Mouse (Mus musculus) embryonic facial prominence, embryonic 12.5 days (tissue): ENCODE data around the gene Slamf1. TPM values are rescaled to one million over a fixed set of nuclear protein-coding genes. Genes with fewer than 3 reads are reported as not detected.
"Not testable (repeated sequence)": the region's sequence is repeated elsewhere in the genome, so short reads cannot be mapped to it uniquely, and the experiment has no call there.

Source experiments
- ATAC-seq: fragments of 200-750 bp; cut with Nextera tagmentation; 2 replicates; pipeline ENCODE4 v1.8.0; 2017; ENCODE audit not compliant: insufficient number of reproducible peaks, insufficient read depth, low FRiP score, low TSS enrichment
- H3K27ac ChIP-seq: fragments of 300-500 bp; sonication (generic); 2 replicates; pipeline ENCODE4 v1.5.1; 2016; ENCODE audit warnings: mild to moderate bottlenecking
- H3K27me3 ChIP-seq: fragments of 300-500 bp; sonication (generic); 2 replicates; pipeline ENCODE4 v1.6.1; 2016; ENCODE audit warnings: mild to moderate bottlenecking, moderate library complexity
- H3K36me3 ChIP-seq: fragments of 300-500 bp; sonication (generic); 2 replicates; pipeline ENCODE4 v1.6.1; 2016; ENCODE audit warnings: mild to moderate bottlenecking
- H3K4me1 ChIP-seq: fragments of 300-500 bp; sonication (generic); 2 replicates; pipeline ENCODE4 v1.6.1; 2016
- H3K4me2 ChIP-seq: fragments of 300-500 bp; sonication (generic); replicated peaks from 2 replicates; pipeline ENCODE4 v1.6.1; 2016; ENCODE audit warnings: mild to moderate bottlenecking, moderate library complexity
- H3K4me3 ChIP-seq: fragments of 300-500 bp; sonication (generic); 2 replicates; pipeline ENCODE4 v1.5.1; 2016; ENCODE audit warnings: mild to moderate bottlenecking
- H3K9ac ChIP-seq: fragments of 300-500 bp; sonication (generic); 2 replicates; pipeline ENCODE4 v1.6.1; 2016; ENCODE audit warnings: mild to moderate bottlenecking, moderate library complexity
- H3K9me3 ChIP-seq: fragments of 300-500 bp; sonication (generic); 2 replicates; pipeline ENCODE4 v1.6.1; 2016; ENCODE audit warnings: mild to moderate bottlenecking, moderate library complexity
- WGBS: fragments of 180-500 bp; shearing (Covaris S2); methylation state at CpG from one replicate; pipeline ENCODE4 v1.1.7; 2016; 5-methylcytosine and 5-hydroxymethylcytosine counted together
- polyA plus RNA-seq: library from polyadenylated mRNA; unstranded; fragments of >200 nt; fragmentation: Nextera tagmentation; extraction: Ambion mirVana; gene quantifications from 2 replicates; pipeline ENCODE4 v1.2.1, GENCODE M21; 2016

The Slamf1 gene
- polyA plus RNA-seq, 1 experiment from 2014 or later = 0.37 TPM

DNA sequence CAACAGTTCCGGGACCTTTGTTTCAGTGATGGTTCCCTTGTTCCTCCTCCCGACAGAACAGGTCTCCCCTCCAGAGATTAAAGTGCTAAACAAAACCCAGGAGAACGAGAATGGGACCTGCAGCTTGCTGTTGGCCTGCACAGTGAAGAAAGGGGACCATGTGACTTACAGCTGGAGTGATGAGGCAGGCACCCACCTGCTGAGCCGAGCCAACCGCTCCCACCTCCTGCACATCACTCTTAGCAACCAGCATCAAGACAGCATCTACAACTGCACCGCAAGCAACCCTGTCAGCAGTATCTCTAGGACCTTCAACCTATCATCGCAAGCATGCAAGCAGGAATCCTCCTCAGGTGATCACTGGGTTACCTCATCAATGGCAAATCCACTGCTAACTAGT is 10.1 kb downstream of the Slamf1 start:
- H3K36me3 ChIP-seq = no peaks in the 10 kb centered on the region
- no peak overlapping the region for H3K27ac ChIP-seq
- 82% methylated on average over 7 of the region's 7 CpGs for WGBS
- no peaks in the 10 kb centered on the region for H3K4me1 ChIP-seq
- no peak overlapping the region for H3K9ac ChIP-seq
- no peaks in the 10 kb centered on the region for H3K27me3 ChIP-seq
- H3K4me3 ChIP-seq = no peak overlapping the region
- H3K9me3 ChIP-seq = no peaks in the 10 kb centered on the region
- H3K4me2 ChIP-seq = no peak overlapping the region
- no peak for ATAC-seq

DNA sequence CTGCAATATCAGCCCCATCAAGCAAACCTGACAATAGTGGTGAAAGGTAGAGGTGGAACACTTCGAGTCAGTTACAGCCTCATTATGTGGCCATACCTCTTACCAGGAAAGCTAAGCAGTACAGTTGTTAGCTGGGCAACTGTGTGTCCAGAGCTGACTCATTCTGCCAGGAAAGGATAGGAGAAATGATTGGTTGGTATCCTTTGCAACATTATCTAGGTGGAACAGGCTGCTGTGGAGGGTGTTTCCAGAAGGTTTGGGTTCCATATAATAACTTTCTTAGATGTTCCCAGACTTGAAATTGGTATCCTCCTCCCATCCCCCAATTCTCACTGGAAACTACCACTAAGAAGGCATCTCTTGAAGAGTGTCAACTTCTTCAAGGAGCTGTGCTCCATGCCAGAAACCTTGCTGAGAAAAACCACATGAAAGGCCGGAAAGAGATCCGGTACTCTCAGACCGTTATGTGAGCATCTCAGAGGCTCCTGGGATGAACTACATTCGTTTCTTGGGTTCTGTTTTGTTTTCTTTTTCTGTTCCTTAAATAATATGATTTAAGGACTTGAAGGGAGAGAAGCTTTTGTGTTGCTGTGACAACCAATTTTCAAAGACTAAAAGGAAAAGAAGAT is 15.5 kb downstream of the Slamf1 start:
- Histone ChIP-seq H3K9me3 (no peaks in the 10 kb centered on the region), H3K9ac (no peak overlapping the region), H3K4me2 (no peak overlapping the region), H3K4me3 (no peak overlapping the region), H3K36me3 (no peaks in the 10 kb centered on the region), H3K27me3 (no peaks in the 10 kb centered on the region), H3K4me1 (no peaks in the 10 kb centered on the region), H3K27ac (no peak overlapping the region)
- no peak for ATAC-seq
- WGBS = 85% methylated on average over 5 of the region's 5 CpGs

DNA sequence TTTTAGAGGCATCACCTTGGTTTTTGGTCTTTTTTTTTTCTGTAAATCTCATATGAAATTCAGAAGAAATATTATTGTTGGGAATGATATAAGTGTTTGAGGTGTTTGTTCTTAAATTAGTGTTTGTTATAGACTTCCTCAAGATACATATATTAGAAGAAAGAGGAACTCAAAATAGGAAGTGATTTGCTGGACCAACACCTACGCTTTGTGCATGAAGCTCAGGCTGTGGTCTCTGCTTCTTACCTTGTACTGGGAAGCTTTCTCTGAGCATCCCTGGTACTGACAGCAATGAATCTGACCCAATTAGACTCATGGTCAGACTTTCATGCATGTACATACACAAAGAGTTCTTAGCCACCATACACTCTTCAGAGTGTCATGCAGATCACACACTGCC is 18.9 kb downstream of the Slamf1 start:
- Histone ChIP-seq H3K9ac (no peak overlapping the region), H3K4me2 (no peak overlapping the region), H3K36me3 (no peaks in the 10 kb centered on the region), H3K27me3 (no peaks in the 10 kb centered on the region), H3K4me1 (no peaks in the 10 kb centered on the region), H3K27ac (no peak overlapping the region), H3K9me3 (no peaks in the 10 kb centered on the region), H3K4me3 (no peak overlapping the region)
- no peak for ATAC-seq
- 90% methylated on average over 1 of the region's 1 CpGs for WGBS

DNA sequence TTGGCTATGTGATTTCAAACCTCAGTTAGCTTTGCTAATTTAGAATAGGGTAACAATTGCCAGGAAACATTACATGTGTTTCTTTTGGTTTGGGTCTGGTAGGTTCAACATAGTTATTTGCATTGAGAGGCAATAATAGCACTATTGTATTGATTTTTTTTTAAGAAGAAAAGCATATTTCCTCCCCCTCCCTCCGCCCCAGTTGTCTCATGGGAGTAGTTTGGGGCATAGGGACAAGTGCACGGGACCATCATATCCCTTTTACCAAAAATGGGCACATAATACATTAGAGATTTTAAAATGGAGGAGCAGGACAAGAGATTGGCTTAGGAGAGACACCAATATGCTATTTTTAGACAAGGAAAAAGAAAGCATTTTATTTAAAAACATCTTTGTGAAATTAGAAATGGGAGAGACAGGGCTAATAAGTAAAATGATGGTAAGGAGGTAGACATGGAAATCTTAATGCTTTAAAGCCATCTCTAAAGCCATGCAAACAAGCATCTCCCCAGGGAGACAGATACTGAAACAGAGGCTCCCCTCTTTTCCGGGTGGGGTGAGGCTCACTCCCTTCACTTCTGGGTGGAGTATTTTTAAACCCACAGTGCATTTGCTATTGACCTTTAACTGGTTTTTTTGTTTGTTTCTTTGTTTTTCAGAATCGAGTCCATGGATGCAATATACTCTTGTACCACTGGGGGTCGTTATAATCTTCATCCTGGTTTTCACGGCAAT is 20.5 kb downstream of the Slamf1 start:
- Histone ChIP-seq H3K4me1 (no peaks in the 10 kb centered on the region), H3K27ac (no peak overlapping the region), H3K27me3 (no peaks in the 10 kb centered on the region), H3K9me3 (no peaks in the 10 kb centered on the region), H3K4me2 (no peak overlapping the region), H3K9ac (no peak overlapping the region), H3K36me3 (no peaks in the 10 kb centered on the region), H3K4me3 (no peak overlapping the region)
- WGBS = 68% methylated on average over 6 of the region's 6 CpGs
- no peak for ATAC-seq

DNA sequence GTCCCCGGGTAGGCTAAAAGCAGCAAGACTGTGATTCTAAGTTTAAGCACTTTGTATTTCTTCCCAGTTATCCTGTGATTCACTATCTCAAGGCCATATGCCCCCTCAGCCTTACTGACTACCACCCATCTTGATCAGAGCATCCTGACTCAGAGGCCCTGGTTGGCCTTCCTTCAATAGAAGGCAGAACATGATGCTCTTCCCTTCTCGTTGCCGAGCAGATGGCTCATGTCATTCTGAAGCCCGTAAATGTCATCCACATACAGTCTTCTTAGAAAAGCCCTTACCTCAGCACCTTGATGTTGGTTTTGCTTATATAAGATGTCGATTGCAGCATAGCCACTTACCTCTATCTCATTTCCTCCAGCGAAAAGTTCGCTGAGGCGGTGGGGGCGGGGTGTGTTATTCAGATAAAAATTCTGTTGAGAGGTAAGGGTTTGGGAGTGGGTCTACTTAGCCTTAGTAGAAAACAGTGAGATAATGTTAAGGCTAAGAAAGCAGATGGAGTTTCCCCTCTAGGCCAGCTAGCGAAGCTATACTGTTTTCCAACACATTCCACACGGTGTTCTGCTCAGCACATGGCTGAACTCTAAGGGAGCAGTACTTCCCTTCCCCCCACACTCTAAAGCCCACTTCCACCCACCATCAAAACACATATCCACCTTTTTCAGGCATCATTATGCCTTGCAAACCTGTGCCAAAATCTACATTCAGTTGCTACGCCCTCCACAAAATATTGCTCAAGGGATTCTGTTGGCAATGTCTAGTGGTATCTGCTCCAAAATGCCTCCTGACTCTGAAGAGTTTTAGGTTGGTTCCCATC is 21.7 kb downstream of the Slamf1 start:
- no peak for ATAC-seq
- H3K4me1 ChIP-seq = no peaks in the 10 kb centered on the region
- H3K27ac ChIP-seq = no peak overlapping the region
- no peaks in the 10 kb centered on the region for H3K27me3 ChIP-seq
- no peak overlapping the region for H3K4me3 ChIP-seq
- no peak overlapping the region for H3K4me2 ChIP-seq
- H3K36me3 ChIP-seq = no peaks in the 10 kb centered on the region
- H3K9ac ChIP-seq = no peak overlapping the region
- WGBS = 85% methylated on average over 12 of the region's 12 CpGs
- H3K9me3 ChIP-seq = no peaks in the 10 kb centered on the region

DNA sequence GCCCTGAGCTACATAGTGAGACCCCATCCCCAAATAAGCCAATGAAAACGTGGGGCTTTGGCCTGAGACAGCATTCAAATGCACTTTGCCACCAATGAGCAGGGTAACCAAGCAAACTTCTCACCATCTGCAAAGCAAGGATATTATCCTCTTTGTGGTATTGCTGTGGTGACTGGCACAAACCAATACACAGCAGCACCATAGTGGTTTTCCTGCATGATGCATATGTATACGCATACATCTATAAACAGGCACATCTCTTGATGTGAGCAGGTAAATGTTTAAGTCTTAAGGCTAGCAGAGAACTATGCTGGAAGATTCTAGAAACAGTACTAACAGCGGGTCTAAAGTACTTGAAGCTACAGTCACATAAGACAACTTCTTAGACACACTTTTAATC is 22.5 kb downstream of the Slamf1 start:
- H3K9ac ChIP-seq = no peak overlapping the region
- H3K4me1 ChIP-seq = no peaks in the 10 kb centered on the region
- no peaks in the 10 kb centered on the region for H3K27me3 ChIP-seq
- H3K9me3 ChIP-seq = no peaks in the 10 kb centered on the region
- ATAC-seq = no peak
- H3K27ac ChIP-seq = no peak overlapping the region
- H3K4me3 ChIP-seq = no peak overlapping the region
- H3K36me3 ChIP-seq = no peaks in the 10 kb centered on the region
- H3K4me2 ChIP-seq = no peak overlapping the region
- whole genome bisulfite sequencing = 71% methylated on average over 3 of the region's 3 CpGs

DNA sequence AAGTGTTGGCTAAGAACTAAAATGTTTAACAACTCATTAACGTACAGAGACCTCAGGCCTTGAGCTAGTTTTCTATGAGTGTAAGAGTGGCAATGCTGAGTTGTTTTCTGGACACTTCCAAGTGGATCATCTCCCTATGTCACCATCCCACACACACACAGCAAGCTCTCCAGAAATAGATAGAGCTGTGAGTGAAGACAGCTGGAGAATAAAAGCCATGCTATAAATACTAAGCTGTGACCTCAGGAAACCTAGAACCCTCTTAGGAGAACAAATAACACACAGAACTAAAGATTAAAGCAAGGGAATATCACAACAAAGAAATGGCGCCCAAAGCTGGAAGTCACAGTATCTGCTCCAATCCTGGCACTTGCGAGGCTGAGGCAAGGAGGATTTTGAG is 24.6 kb downstream of the Slamf1 start:
- Histone ChIP-seq H3K9me3 (no peaks in the 10 kb centered on the region), H3K36me3 (no peaks in the 10 kb centered on the region), H3K9ac (no peak overlapping the region), H3K27ac (no peak overlapping the region), H3K4me2 (no peak overlapping the region), H3K4me3 (no peak overlapping the region), H3K4me1 (no peaks in the 10 kb centered on the region), H3K27me3 (no peaks in the 10 kb centered on the region)
- ATAC-seq = no peak
- WGBS = 90% methylated on average over 3 of the region's 3 CpGs

DNA sequence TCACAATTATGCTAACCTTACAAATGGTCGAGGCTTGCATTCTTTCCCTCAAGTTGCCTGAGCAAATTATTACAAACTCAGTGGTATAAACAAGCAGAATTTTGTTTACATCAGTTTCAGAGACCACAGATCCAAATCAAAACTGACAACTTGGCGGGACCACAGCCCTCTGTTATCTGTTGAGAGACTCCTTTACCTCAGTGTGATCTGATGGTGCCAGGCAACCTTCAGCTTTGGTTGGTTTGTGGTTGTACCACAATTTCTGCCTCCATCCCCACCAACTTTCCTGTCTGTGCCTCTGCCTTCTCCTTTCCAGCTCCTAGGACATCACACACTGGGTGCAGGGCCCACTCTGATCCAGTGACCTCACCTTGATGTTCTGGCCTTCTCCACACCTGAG is 29.3 kb downstream of the Slamf1 start:
- Histone ChIP-seq H3K9me3 (no peaks in the 10 kb centered on the region), H3K9ac (no peak overlapping the region), H3K4me3 (no peak overlapping the region), H3K4me1 (no peaks in the 10 kb centered on the region), H3K36me3 (no peaks in the 10 kb centered on the region), H3K27ac (no peak overlapping the region), H3K27me3 (no peaks in the 10 kb centered on the region), H3K4me2 (no peak overlapping the region)
- 59% methylated on average over 2 of the region's 2 CpGs for WGBS
- no peak for ATAC-seq

DNA sequence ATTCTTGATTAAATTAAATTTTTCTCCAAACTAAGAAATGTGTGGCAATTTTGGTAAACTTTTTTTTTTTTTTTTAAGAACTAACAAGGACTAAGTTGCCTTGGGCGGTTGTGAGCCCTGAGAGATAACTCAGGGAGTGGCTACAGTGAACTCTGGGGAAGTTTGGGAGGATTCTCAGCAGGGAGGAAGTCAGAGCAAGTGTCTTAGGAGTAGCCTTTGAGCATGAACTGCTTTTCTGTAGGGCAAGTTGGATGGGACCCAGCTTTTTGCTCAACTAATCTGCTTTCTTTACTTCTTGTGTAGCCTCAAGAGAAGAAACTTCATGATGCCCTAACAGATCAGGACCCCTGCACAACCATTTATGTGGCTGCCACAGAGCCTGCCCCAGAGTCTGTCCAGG is 30.9 kb downstream of the Slamf1 start:
- ATAC-seq = no peak
- Histone ChIP-seq H3K36me3 (no peaks in the 10 kb centered on the region), H3K4me3 (no peak overlapping the region), H3K9me3 (no peaks in the 10 kb centered on the region), H3K4me1 (no peaks in the 10 kb centered on the region), H3K27ac (no peak overlapping the region), H3K4me2 (no peak overlapping the region), H3K27me3 (no peaks in the 10 kb centered on the region), H3K9ac (no peak overlapping the region)
- WGBS = 61% methylated on average over 1 of the region's 1 CpGs

DNA sequence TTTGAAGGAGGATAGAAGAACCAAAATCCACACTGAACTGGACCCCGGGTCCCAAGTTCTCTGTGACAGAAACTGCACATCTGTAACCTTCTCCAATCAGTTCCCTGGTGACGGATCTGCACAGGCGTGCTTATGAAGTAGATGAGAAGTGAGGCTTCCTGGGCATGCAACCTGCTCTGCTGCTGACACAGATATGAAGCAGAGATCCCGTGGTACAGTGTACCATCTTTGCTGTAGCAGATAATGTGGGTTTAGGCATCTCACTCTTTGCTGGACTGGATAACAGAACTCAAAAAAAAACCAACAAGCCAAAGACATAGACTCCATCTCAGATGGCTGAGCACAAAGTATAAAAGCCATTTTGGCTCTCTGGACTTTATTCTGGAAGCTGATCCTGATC is 32.7 kb downstream of the Slamf1 start:
- no peaks in the 10 kb centered on the region for H3K36me3 ChIP-seq
- no peak overlapping the region for H3K27ac ChIP-seq
- no peaks in the 10 kb centered on the region for H3K27me3 ChIP-seq
- no peak for ATAC-seq
- no peaks in the 10 kb centered on the region for H3K9me3 ChIP-seq
- H3K4me1 ChIP-seq = no peaks in the 10 kb centered on the region
- no peak overlapping the region for H3K4me2 ChIP-seq
- no peak overlapping the region for H3K4me3 ChIP-seq
- WGBS = 78% methylated on average over 4 of the region's 4 CpGs
- no peak overlapping the region for H3K9ac ChIP-seq

DNA sequence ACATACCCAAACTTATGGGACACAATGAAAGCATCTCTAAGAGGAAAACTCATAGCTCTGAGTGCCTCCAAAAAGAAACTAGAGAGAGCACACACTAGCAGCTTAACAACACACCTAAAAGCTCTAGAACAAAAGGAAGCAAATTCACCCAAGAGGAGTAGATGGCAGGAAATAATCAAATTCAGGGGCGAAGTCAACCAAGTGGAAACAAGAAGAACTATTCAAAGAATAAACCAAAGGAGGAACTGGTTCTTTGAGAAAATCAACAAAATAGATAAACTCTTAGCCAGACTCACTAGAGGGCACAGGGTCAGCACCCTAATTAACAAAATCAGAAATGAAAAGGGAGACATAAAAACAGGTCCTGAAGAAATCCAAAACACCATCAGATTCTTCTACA is 44.1 kb downstream of the Slamf1 start:
- H3K9me3 ChIP-seq, H3K4me1 ChIP-seq, H3K27me3 ChIP-seq, H3K4me2 ChIP-seq, ATAC-seq, H3K36me3 ChIP-seq, H3K27ac ChIP-seq, H3K4me3 ChIP-seq, H3K9ac ChIP-seq: not testable (repeated sequence)
- WGBS = 74% methylated on average over 1 of the region's 1 CpGs
